ENCODE assay signal across 13 mouse cellular contexts in the genomic region with DNA sequence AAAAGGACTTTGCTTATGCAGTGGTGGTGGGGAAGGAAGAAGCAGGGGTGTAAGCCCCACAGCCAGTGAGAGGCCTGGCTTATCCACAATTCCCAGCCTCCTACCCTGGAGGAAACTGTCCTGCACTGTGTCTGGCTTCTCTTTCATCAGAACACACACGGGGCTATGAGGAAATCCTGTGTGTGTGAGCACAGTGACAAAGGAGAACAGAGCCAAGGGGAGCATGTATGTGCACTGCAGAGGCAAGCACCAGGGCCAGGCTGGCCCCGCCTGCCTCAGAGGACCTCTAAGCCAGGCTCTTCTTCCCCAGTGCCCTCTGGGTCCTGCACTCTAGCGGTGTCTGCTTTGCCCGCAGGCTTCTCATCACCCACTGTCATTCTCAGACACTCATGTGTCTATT. TPM values are rescaled to one million over a fixed set of nuclear protein-coding genes. Genes with fewer than 3 reads are reported as not detected.
A peak's percentile ranks its signal among the peaks of the same experiment; 100 is the strongest.
DNase-seq lines count a peak whose midpoint lies in the region; ATAC-seq and TF ChIP-seq lines count a peak whose summit lies in the region.
"Had no signal": no experiment of that assay in that cellular context is flagged by ENCODE, and none has a peak within 500 bp of the region (broad histone marks: within the 10 kb centered on the region; RNA-seq: fewer than 3 reads in every experiment).

No protein-coding gene starts in this region.

- 0 out of 2 replicates have a peak overlapping the region, but pooled peaks have one; percentile 2 for H3K27ac ChIP-seq in heart, embryonic 13.5 days (replicated peaks)
- H3K27ac ChIP-seq in lung, embryonic 14.5 days (ENCODE audit: low read depth) = no peak overlapping the region
- H3K27ac ChIP-seq: embryonic facial prominence, embryonic 12.5 days had no signal

- no peak overlapping the region for H3K4me2 ChIP-seq in heart, embryonic 13.5 days
- H3K4me2 ChIP-seq in lung, embryonic 14.5 days = no peak overlapping the region
- H3K4me2 ChIP-seq: embryonic facial prominence, embryonic 12.5 days had no signal

- no peak for DNase-seq in heart, postnatal 4 days
- DNase-seq in lung, embryonic 14.5 days = peak; percentile 19
- DNase-seq in lung, postnatal 25 days (ENCODE audit: low spot score) = no peak
- DNase-seq in thymus, adult 18-20 months = no peak
- DNase-seq in left cerebral cortex, adult 9 months (ENCODE audit: low spot score in 2 of 2) = no peak
- DNase-seq: cerebellum, adult 2 months; thymus, postnatal 25 days had no signal

- no peak for TF ChIP-seq CTCF in lung, embryonic 14.5 days (IDR thresholded peaks at IDR 0.05; ENCODE audit: low read depth)

- H3K9me3 ChIP-seq in heart, embryonic 13.5 days = no peaks in the 10 kb centered on the region
- no peaks in the 10 kb centered on the region for H3K9me3 ChIP-seq in lung, embryonic 14.5 days (ENCODE audit: low read depth, low read length)
- no peaks in the 10 kb centered on the region for H3K9me3 ChIP-seq in megakaryocyte, embryonic 14.5 days
- H3K9me3 ChIP-seq: embryonic facial prominence, embryonic 12.5 days had no signal

- WGBS in heart, embryonic 13.5 days = 63% methylated on average over 4 of the region's 4 CpGs
- WGBS in lung, embryonic 14.5 days = 76% methylated on average over 4 of the region's 4 CpGs

- ATAC-seq in heart, embryonic 13.5 days (ENCODE audit: extremely low read depth, insufficient number of reproducible peaks, low FRiP score, low TSS enrichment) = no peak; the same call in 1 of the 2 replicates
- peak; percentile 73; the same call in 1 of the 2 replicates for ATAC-seq in lung, embryonic 14.5 days (ENCODE audit: insufficient read depth)
- peak; percentile 90 for ATAC-seq in granulocyte monocyte progenitor cell, adult 5-6 weeks (replicated peaks; ENCODE audit: poor library complexity, severe bottlenecking)
- ATAC-seq: activated CD4-positive, CD25-positive, alpha-beta regulatory T cell, adult 4 months; lung, postnatal 0 days had no signal

- peaks cover 17% of the 10 kb centered on the region for H3K36me3 ChIP-seq in heart, embryonic 13.5 days
- no peaks in the 10 kb centered on the region for H3K36me3 ChIP-seq in lung, embryonic 14.5 days (ENCODE audit: insufficient read depth)
- H3K36me3 ChIP-seq in megakaryocyte, embryonic 14.5 days (replicated peaks; ENCODE audit: low read length) = peaks cover 74% of the 10 kb centered on the region
- H3K36me3 ChIP-seq: embryonic facial prominence, embryonic 12.5 days had no signal

- H3K9ac ChIP-seq in heart, embryonic 13.5 days = no peak overlapping the region
- H3K9ac ChIP-seq in lung, embryonic 14.5 days = no peak overlapping the region
- H3K9ac ChIP-seq: embryonic facial prominence, embryonic 12.5 days had no signal

- no peak overlapping the region for H3K4me3 ChIP-seq in heart, embryonic 13.5 days
- H3K4me3 ChIP-seq in lung, embryonic 14.5 days (ENCODE audit: low read depth, low read length) = no peak overlapping the region
- H3K4me3 ChIP-seq in megakaryocyte, embryonic 14.5 days (replicated peaks) = peak overlapping the region; percentile 73
- H3K4me3 ChIP-seq: embryonic facial prominence, embryonic 12.5 days had no signal

- peaks cover 10% of the 10 kb centered on the region for H3K4me1 ChIP-seq in heart, embryonic 13.5 days
- no peaks in the 10 kb centered on the region for H3K4me1 ChIP-seq in lung, embryonic 14.5 days (ENCODE audit: insufficient read depth)
- H3K4me1 ChIP-seq in megakaryocyte, embryonic 14.5 days = peaks cover 82% of the 10 kb centered on the region
- H3K4me1 ChIP-seq: embryonic facial prominence, embryonic 12.5 days had no signal

- H3K27me3 ChIP-seq in heart, embryonic 13.5 days (replicated peaks) = no peaks in the 10 kb centered on the region
- no peaks in the 10 kb centered on the region for H3K27me3 ChIP-seq in lung, embryonic 14.5 days (ENCODE audit: insufficient read depth, low read length)
- no peaks in the 10 kb centered on the region for H3K27me3 ChIP-seq in megakaryocyte, embryonic 14.5 days (replicated peaks)
- H3K27me3 ChIP-seq: embryonic facial prominence, embryonic 12.5 days had no signal

RNA-seq across cellular contexts. Expression of a gene that starts 34.8 kb away (rescaled TPM):
- 43.3 and 49.1 TPM in 2 replicates for polyA plus RNA-seq in heart, embryonic 13.5 days (2015; fragmentation: Nextera tagmentation; extraction: Ambion mirVana)
- 10 to 100 TPM; 41.4 to 42.6 TPM for total RNA-seq in heart, postnatal 4 days (2021)
- 50.4 and 52.8 TPM in 2 replicates for polyA plus RNA-seq in lung, embryonic 14.5 days (2014; fragmentation: Nextera tagmentation; extraction: Ambion mirVana)
- 51.4 and 64.8 TPM in 2 replicates for total RNA-seq in granulocyte monocyte progenitor cell, adult 5-6 weeks (2014; fragmentation: Nextera tagmentation)
- total RNA-seq in granulocyte monocyte progenitor cell, adult 5-6 weeks (2017) = 60.6 and 88.9 TPM in 2 replicates
- polyA plus RNA-seq in megakaryocyte, embryonic 14.5 days (2012; ENCODE audit: insufficient read depth, low replicate concordance) = 23.6 and 32.1 TPM in 2 replicates

RNA-seq across cellular contexts. Expression of a gene that starts 34.9 kb away (rescaled TPM):
- 30.1 and 31.8 TPM in 2 replicates for polyA plus RNA-seq in heart, embryonic 13.5 days (2015; fragmentation: Nextera tagmentation; extraction: Ambion mirVana)
- total RNA-seq in heart, postnatal 4 days (2021) = 10 to 100 TPM; 30.5 to 31.3 TPM
- 39.9 and 40.2 TPM in 2 replicates for polyA plus RNA-seq in lung, embryonic 14.5 days (2014; fragmentation: Nextera tagmentation; extraction: Ambion mirVana)
- total RNA-seq in granulocyte monocyte progenitor cell, adult 5-6 weeks (2014; fragmentation: Nextera tagmentation) = 24.7 and 31.1 TPM in 2 replicates
- 8.6 and 10.5 TPM in 2 replicates for total RNA-seq in granulocyte monocyte progenitor cell, adult 5-6 weeks (2017)
- 92.7 and 98.6 TPM in 2 replicates for polyA plus RNA-seq in megakaryocyte, embryonic 14.5 days (2012; ENCODE audit: insufficient read depth, low replicate concordance)
